12 mouse cellular contexts compared by ENCODE assay signal in the genomic region with DNA sequence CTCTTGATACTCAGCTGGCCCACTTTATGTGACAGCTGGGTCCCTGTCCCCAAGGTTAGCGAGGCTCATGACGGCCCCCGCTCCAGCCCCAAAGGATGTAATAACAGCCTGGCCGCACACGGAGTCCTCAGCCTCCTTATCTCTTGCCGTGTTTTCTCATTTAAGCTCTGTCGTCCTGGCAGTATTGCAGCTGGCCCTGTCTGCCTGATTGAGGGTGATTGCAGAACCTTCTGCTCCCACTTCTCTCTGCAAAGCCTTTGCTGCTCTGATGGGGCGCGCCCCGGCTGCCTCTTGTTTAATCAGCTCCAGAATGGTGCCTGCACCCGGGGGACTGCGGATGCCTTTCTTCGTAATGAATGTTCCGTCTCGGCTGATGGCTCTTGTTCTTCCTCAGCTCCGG. TPM values are rescaled to one million over a fixed set of nuclear protein-coding genes. Genes with fewer than 3 reads are reported as not detected.
A peak's percentile ranks its signal among the peaks of the same experiment; 100 is the strongest.
DNase-seq lines count a peak whose midpoint lies in the region; ATAC-seq and TF ChIP-seq lines count a peak whose summit lies in the region.
"Had no signal": no experiment of that assay in that cellular context is flagged by ENCODE, and none has a peak within 500 bp of the region (broad histone marks: within the 10 kb centered on the region; RNA-seq: fewer than 3 reads in every experiment).

No protein-coding gene starts in this region.

- TF ChIP-seq CTCF in layer of hippocampus, adult 2 months (conservative IDR thresholded peaks at IDR 0.05): no peak

- H3K4me3 ChIP-seq in layer of hippocampus, adult 2 months: no peak overlapping the region
- H3K4me3 ChIP-seq in forebrain, embryonic 14.5 days (ENCODE audit: low read depth, low read length): no peak overlapping the region
- no peak overlapping the region for H3K4me3 ChIP-seq in midbrain, embryonic 15.5 days
- H3K4me3 ChIP-seq: left cerebral cortex, adult 2 months had no signal

- no peak overlapping the region for H3K4me2 ChIP-seq in forebrain, embryonic 14.5 days (ENCODE audit: low read length)
- peak overlapping the region; percentile 18; the same call in 1 of the 2 replicates for H3K4me2 ChIP-seq in midbrain, embryonic 15.5 days

- peak overlapping the region; percentile 69 for H3K27ac ChIP-seq in layer of hippocampus, adult 2 months
- H3K27ac ChIP-seq in forebrain, embryonic 14.5 days (ENCODE audit: low read depth, low read length): peak overlapping the region; percentile 67; the same call in 1 of the 2 replicates
- peak overlapping the region; percentile 59; the same call in 1 of the 2 replicates for H3K27ac ChIP-seq in midbrain, embryonic 15.5 days
- H3K27ac ChIP-seq: left cerebral cortex, adult 2 months had no signal

- H3K9me3 ChIP-seq in forebrain, embryonic 14.5 days (replicated peaks; ENCODE audit: control insufficient read depth, low read length): no peaks in the 10 kb centered on the region
- no peaks in the 10 kb centered on the region for H3K9me3 ChIP-seq in midbrain, embryonic 15.5 days

- H3K36me3 ChIP-seq in forebrain, embryonic 14.5 days (ENCODE audit: control insufficient read depth, insufficient read depth, low read length): no peaks in the 10 kb centered on the region
- no peaks in the 10 kb centered on the region for H3K36me3 ChIP-seq in midbrain, embryonic 15.5 days (replicated peaks)

- 0 out of 2 replicates have a peak, but pooled peaks cover 3% of the 10 kb centered on the region for H3K27me3 ChIP-seq in forebrain, embryonic 14.5 days (replicated peaks; ENCODE audit: control insufficient read depth, insufficient read depth, low read length)
- H3K27me3 ChIP-seq in midbrain, embryonic 15.5 days (replicated peaks): no peaks in the 10 kb centered on the region

- H3K9ac ChIP-seq in forebrain, embryonic 14.5 days (ENCODE audit: low read length): 0 out of 2 replicates have a peak overlapping the region, but pooled peaks have one; percentile 1
- H3K9ac ChIP-seq in midbrain, embryonic 15.5 days: 0 out of 2 replicates have a peak overlapping the region, but pooled peaks have one; percentile 27

- 43% methylated on average over 16 of the region's 16 CpGs for WGBS in forebrain, embryonic 14.5 days
- 18% methylated on average over 16 of the region's 16 CpGs for WGBS in midbrain, embryonic 15.5 days

- ATAC-seq in forebrain, embryonic 14.5 days: peak; percentile 43; the same call in 1 of the 2 replicates
- no peak for ATAC-seq in midbrain, embryonic 15.5 days (replicated peaks)
- no peak for ATAC-seq in inflammation-experienced regulatory T-cells, adult 6 months
- ATAC-seq: lung, postnatal 0 days; Patski had no signal

- peaks cover 19% of the 10 kb centered on the region for H3K4me1 ChIP-seq in forebrain, embryonic 14.5 days (ENCODE audit: control insufficient read depth, insufficient read depth, low read length)
- H3K4me1 ChIP-seq in midbrain, embryonic 15.5 days: peaks cover 26% of the 10 kb centered on the region

- intact Hi-C loops in heart, postnatal 10 days (cut with DNase I): no loop called here
- intact Hi-C loops in left cerebral cortex, postnatal 25 days (cut with DNase I): no loop called here

- no peak for DNase-seq in layer of hippocampus, adult 2 months (ENCODE audit: low spot score in 2 of 2)
- DNase-seq in layer of hippocampus, postnatal 25 days (ENCODE audit: extremely low spot score in 1 of 2, low spot score in 1 of 2): no peak
- DNase-seq in forebrain, embryonic 14.5 days (ENCODE audit: low spot score): peak; percentile 74
- DNase-seq in heart, postnatal 10 days: peak; percentile 21 to 29
- DNase-seq in left cerebral cortex, postnatal 25 days (ENCODE audit: low spot score in 2 of 2): no peak

RNA-seq across cellular contexts. Expression of a gene that starts 13.2 kb away (rescaled TPM):
- total RNA-seq in layer of hippocampus, adult 2 months (2021): 100 to 1,000 TPM in 1 of 2 experiments, 10 to 100 TPM in 1; 99.0 to 104 TPM
- 100 to 1,000 TPM; 101 to 115 TPM for total RNA-seq in layer of hippocampus, postnatal 25 days (2021)
- 16.9 and 19.5 TPM in 2 replicates for polyA plus RNA-seq in forebrain, embryonic 14.5 days (2014; fragmentation: Nextera tagmentation; extraction: Ambion mirVana)
- total RNA-seq in heart, postnatal 10 days (2021): not detected
- polyA plus RNA-seq in midbrain, embryonic 15.5 days (2015; fragmentation: Nextera tagmentation; extraction: Ambion mirVana): 53.0 and 60.5 TPM in 2 replicates
- polyA plus RNA-seq in inflammation-experienced regulatory T-cells, adult 6 months (2017; shearing (Covaris generic)): not detected
- total RNA-seq in left cerebral cortex, postnatal 25 days (2021): 10 to 100 TPM; 59.0 to 73.8 TPM
- total RNA-seq: hematopoietic stem cell, adult 5-6 weeks; neutrophil, adult 5-6 weeks had no signal

RNA-seq across cellular contexts. Expression of a gene that starts 25.8 kb away (rescaled TPM):
- 1 to 10 TPM in 1 of 2 experiments, under 1 TPM in 1; 0.18 to 1.3 TPM for total RNA-seq in layer of hippocampus, adult 2 months (2021)
- under 1 TPM; 0.42 to 0.49 TPM for total RNA-seq in layer of hippocampus, postnatal 25 days (2021)
- 0.15 and 0.28 TPM in 2 replicates for polyA plus RNA-seq in forebrain, embryonic 14.5 days (2014; fragmentation: Nextera tagmentation; extraction: Ambion mirVana)
- total RNA-seq in heart, postnatal 10 days (2021): 1 to 10 TPM in 1 of 2 experiments, under 1 TPM in 1; 0.98 to 2.0 TPM
- polyA plus RNA-seq in midbrain, embryonic 15.5 days (2015; fragmentation: Nextera tagmentation; extraction: Ambion mirVana): 0.28 and 0.34 TPM in 2 replicates
- 10 to 100 TPM; 15.6 to 28.0 (median 24.5) TPM for polyA plus RNA-seq in inflammation-experienced regulatory T-cells, adult 6 months (2017; shearing (Covaris generic))
- total RNA-seq in left cerebral cortex, postnatal 25 days (2021): 1 to 10 TPM in 1 of 2 experiments, under 1 TPM in 1; 0.55 to 1.0 TPM

RNA-seq across cellular contexts. Expression of a gene that starts 41.8 kb away (rescaled TPM):
- under 1 TPM in 1 of 2 experiments, not detected in 1; 0.41 TPM for total RNA-seq in layer of hippocampus, adult 2 months (2021)
- total RNA-seq in layer of hippocampus, postnatal 25 days (2021): under 1 TPM; 0.23 to 0.44 TPM
- not detected in 2 replicates for polyA plus RNA-seq in forebrain, embryonic 14.5 days (2014; fragmentation: Nextera tagmentation; extraction: Ambion mirVana)
- not detected for total RNA-seq in heart, postnatal 10 days (2021)
- 0.13 TPM in 1 of 2 replicates, not detected in the other for polyA plus RNA-seq in midbrain, embryonic 15.5 days (2015; fragmentation: Nextera tagmentation; extraction: Ambion mirVana)
- not detected for polyA plus RNA-seq in inflammation-experienced regulatory T-cells, adult 6 months (2017; shearing (Covaris generic))
- under 1 TPM; 0.34 to 0.69 TPM for total RNA-seq in left cerebral cortex, postnatal 25 days (2021)
- total RNA-seq: hematopoietic stem cell, adult 5-6 weeks; neutrophil, adult 5-6 weeks had no signal
- polyA plus RNA-seq: lung, postnatal 0 days; Patski had no signal

Comparison
In these comparisons a context has a peak if more than half of its experiments do, and no peak if none do; other contexts are left out.
1. DNase-seq: peak in forebrain, embryonic 14.5 days (single experiment) and heart, postnatal 10 days (2 of 2); none in layer of hippocampus, adult 2 months (0 of 2), layer of hippocampus, postnatal 25 days (0 of 2) and left cerebral cortex, postnatal 25 days (0 of 2).
2. RNA of a gene that starts 13.2 kb away (total RNA-seq): 101 to 115 TPM in layer of hippocampus, postnatal 25 days, 99.0 to 104 TPM in layer of hippocampus, adult 2 months and 59.0 to 73.8 TPM in left cerebral cortex, postnatal 25 days; not detected in heart, postnatal 10 days; every median in the first group is over 10 times any median in the second.
3. Peak in every context shown above with its lines, with median percentiles within 50 percentile points of each other: H3K27ac ChIP-seq.